Mouse (Mus musculus): ENCODE data around the gene Gk.

DNA sequence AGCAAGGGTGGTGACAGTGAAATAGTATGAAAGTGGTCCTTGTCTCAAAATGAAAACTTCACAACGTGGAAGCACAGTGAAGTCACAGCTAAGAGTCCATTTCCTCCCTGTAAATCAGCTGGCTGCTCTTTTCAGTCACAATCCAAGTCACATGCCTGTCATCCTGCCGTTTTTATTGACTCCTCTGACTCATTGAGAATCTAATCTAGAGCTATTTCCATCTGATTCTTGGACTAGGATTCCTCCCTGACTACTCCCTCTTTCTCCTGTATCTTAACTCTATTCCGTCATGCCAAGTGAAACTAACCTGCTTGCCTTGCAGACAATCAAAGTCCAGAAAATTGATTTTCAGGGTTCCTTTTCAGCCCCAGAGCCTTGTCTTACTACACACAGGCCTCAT, 20.6 kb downstream of the Gk start:
- TF ChIP-seq POLR2A (IDR thresholded peaks at IDR 0.05; ENCODE audit: low read depth, low read length), result no peak
- no peak for TF ChIP-seq CTCF (conservative IDR thresholded peaks at IDR 0.05; ENCODE audit: insufficient read depth, insufficient read length, low read depth, low read length)
